Mouse (Mus musculus): ENCODE measurements at regions not wholly inside any gene's neighbourhood (a gene's known extent, or its start where the extent isn't known, plus 50 kb on each side); places are given as distances from the start of the nearest gene placed in this dataset.

DNA sequence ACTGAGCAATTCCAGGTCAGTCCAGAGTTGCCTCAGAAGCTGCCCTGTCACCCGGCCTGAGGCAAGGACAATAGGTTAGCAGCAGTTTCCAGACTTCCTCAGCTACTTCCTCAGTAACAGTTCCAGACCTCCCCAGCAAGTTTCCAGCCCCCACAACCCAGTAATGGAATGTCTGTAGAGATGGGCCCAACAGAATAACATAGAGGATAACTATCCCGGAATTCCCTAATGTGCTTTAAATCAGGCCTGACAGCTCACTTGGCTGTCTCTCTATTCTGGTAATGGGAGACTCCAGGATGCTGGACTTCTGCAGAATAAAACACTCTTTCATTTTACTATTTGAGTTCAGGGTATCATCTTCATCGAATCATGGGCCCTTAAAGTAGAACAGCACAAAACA, 268.4 kb upstream of the Tsc22d2 start:
- DNase-seq (ENCODE audit: extremely low read depth, low read depth): no peak

DNA sequence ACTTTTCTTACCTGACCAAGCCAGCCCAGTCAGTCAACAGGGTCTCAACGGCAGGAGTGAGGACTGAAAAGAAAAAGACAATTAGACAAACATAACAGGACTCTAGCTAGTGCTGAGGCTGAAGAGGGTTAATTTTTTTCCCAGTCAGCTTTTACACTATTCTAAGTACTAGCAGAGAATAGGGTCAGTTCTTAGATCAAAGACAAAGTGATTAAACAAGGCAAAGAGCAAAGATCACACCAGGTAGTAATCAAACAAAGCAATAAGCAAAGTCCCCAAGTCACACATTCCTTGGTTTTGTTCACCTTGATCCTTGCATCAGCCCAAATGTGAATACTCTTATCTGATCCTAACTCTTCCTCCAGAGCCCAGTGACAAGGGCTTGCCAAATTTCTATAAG, 267.8 kb upstream of the Tsc22d2 start:
- DNase-seq (ENCODE audit: extremely low read depth, low read depth): no peak

GRCm38 (mm10) chr3:58153141-58153540, 261.4 kb upstream of the Tsc22d2 start:
- no peak for DNase-seq (ENCODE audit: extremely low read depth, low read depth)

- DNase-seq (ENCODE audit: extremely low read depth, low read depth): no peak
Observed at GRCm38 (mm10) chr3:58153874-58154756, 260.4 kb upstream of the Tsc22d2 start.

DNA sequence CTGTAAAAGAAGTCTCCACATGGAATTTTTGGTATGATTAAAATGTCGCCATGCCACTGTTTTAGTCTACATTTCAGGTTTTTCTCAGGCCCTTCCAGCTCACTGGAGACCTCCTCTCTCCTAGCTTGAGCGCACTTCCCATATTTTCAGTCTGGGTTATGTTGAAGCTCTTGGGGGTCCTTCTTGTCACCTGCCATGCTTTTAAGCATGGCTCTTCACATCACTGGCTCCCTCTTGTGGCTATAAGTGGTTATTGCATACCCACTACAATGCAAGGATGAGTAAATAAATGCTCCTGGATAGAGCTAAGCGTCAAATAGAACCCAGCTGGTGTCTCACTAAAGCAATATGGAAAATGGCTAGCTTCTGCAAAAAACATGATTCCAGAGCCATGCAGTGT, 255.1 kb upstream of the Tsc22d2 start:
- peak; percentile 63 for DNase-seq (ENCODE audit: extremely low read depth, low read depth)

- no peak for DNase-seq (ENCODE audit: extremely low read depth, low read depth)
Observed at GRCm38 (mm10) chr3:58162238-58162637, 252.3 kb upstream of the Tsc22d2 start.

GRCm38 (mm10) chr3:58163806-58164205, 250.7 kb upstream of the Tsc22d2 start:
- DNase-seq (ENCODE audit: extremely low read depth, low read depth): peak; percentile 73

DNA sequence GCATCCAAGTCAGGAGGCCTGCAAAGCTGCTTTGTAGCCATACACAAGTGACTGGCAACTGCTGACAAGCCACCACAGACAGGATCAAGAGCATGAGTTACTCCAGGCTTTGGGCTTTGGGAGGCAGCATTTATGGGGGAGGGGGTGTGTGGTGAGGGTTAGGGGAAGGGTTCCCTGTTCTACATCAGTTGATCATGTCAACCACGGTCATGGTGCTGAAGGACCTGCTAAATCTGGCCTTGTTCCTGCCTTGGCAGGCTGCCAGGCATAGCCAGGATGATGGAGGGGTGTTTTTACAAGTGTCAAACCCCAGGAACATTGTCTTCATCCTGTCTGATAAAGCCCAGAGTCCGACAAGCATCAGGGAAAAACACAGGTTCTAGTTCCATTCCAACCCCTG, 247.9 kb upstream of the Tsc22d2 start:
- no peak for DNase-seq (ENCODE audit: extremely low read depth, low read depth)

DNA sequence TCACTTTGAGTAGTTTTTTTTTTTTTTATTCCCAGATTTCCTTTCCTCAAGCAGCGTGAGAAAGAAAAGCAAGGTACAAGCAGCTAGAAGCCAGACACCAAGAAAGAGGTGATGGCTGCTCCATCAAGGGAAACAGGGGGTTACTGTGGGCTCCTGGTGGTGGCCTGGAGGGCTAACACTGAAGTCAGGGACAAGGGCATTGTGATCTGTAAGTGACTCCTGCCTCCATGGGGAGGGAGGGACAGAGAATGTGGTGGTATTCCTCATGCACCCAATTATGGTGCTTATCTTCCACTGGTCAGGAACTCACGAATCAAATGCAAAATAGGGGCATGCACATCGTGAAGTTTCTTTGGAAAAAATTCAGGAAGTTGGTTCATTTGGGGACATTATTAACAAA, 247.4 kb upstream of the Tsc22d2 start:
- DNase-seq (ENCODE audit: extremely low read depth, low read depth): no peak

DNA sequence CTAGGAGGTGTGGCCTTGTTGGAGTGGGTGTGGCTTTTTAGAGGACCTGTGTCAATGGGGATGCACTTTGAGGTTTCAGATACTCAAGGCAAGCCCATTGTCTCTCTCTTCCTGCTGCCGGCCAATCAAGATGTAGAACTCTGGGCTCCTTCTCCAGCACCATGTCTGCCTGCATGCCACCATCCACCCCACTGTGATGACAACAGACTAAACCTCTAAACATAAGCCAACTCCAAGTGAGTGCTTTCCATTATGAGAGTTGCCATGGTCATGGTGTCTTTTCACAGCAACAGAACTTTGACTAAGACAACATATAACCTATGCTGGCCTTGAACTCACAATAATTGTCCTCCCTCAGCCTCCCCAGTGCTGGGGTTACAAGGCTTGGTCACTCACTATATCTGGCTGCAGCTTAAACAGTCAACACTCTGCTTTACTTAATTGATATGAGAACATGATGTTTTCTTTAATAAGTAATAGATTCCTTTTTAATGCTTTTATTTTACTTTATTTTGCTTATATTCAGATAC, 246.7 kb upstream of the Tsc22d2 start:
- no peak for DNase-seq (ENCODE audit: extremely low read depth, low read depth)

DNA sequence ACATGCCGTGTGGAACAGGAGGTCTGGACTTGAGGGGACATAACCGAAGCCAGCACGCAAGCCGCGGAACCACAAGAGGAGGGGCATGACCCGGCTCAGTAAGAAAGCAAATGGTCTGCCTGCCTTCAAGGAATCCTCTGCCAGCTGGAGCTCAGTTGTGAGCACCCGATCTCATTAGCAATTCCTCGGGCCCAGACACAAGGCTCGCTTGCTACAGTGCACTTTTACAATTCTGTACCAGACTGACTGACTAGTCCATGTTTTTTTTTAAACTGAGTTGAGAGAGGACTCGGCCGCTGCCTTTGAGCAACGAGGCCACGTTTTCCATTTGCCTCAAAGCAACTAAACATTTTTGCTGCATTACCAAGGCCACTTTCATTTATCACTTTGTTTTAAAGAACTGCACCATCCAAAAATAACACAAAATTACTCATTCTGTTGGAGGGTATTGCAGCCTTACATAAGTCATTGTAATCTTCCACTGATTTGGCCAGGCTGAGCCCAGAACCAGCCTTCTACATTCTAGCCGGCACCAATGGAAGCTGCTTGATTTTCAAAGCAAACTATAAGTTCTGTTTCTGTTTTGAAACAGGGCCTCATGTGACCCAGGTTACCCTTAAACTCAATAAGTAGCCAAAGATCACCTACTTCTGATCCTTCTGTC, 245.9 kb upstream of the Tsc22d2 start:
- DNase-seq (ENCODE audit: extremely low read depth, low read depth): no peak

GRCm38 (mm10) chr3:58169786-58170185, 244.7 kb upstream of the Tsc22d2 start:
- DNase-seq (ENCODE audit: extremely low read depth, low read depth): no peak

DNA sequence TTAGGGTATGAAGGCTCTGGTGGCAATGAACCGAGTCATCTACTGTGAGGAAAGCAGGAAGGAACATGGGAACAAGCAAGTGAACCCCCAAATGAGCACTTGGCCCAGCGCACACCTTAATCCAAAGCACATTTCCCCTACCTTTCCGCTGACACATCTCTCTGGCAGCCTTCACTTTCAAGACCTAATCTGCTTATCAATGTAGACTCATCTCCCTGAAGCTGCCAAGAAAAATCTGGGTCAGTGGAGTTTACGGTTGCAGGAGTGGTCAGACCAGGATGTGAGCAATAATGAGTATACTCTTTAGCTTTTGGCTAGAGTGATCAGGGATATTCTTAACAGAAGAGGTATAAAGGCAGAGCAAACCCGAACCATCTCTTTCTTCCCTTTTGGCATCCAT, 242.4 kb upstream of the Tsc22d2 start:
- DNase-seq (ENCODE audit: extremely low read depth, low read depth): no peak

- DNase-seq (ENCODE audit: extremely low read depth, low read depth): no peak
Observed at GRCm38 (mm10) chr3:58173821-58174220, 240.7 kb upstream of the Tsc22d2 start.

DNA sequence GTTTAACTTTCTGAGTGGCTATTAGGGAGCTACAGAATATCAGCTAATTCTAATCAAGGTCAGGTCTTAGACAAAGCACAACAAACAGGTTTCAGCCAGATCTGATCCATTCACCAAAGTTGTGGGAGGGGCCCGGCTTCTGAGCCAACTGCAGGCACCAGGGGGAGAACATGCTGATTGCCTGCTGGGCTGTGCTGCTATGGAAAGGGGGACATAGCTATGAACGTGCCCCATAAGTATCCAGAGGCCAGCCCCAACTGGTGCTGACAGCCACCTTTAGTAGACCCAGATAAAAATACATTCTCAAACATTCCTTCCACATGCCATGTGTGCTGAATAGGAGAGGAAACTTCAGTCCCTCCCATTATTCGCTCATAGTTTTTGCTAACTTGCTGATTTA, 232.8 kb upstream of the Tsc22d2 start:
- DNase-seq (ENCODE audit: extremely low read depth, low read depth): no peak

- no peak for DNase-seq (ENCODE audit: extremely low read depth, low read depth)
Observed at GRCm38 (mm10) chr3:58182299-58182698, 232.2 kb upstream of the Tsc22d2 start.

DNA sequence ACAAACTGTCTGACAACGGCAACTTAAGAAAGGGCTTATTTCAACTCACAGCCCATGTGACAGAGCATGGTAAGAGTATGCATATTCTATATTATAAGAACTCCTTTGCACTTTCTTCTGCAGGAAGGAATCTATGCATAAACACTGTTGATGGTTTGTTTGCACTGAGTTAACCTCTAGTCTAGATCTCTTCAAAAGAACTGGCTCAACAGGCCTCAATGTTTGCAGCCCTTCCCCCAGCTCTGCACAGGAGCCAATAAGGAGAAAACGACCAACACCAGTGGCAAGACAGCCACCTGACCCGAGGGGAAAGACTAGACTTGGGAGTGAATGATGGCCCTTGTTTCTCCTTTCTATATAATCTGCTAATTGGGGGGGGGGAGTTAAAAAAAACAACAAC, 231.2 kb upstream of the Tsc22d2 start:
- no peak for DNase-seq (ENCODE audit: extremely low read depth, low read depth)

- DNase-seq (ENCODE audit: extremely low read depth, low read depth): no peak
Observed at GRCm38 (mm10) chr3:58200462-58200861, 214.1 kb upstream of the Tsc22d2 start.

DNA sequence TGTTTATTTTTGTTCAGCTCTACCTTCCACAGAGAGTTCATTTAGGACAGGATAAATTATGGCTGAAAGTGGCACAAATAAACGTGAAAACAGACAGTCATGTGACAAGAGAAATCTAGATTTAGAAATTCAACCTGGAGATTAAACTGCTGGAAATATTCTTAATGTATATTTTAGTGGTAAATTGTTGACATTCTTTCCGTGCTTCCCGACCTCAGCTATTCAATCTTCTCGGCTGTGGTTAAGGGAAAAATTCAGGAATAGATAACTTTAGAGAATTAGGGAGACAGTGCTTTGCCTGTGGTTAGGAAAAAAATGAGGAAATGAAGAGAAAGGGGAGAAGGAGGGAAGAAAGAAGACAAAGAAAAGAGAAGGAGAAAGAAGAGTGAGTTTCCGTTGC, 211.7 kb upstream of the Tsc22d2 start:
- no peak for DNase-seq (ENCODE audit: extremely low read depth, low read depth)

GRCm38 (mm10) chr3:58203806-58204205, 210.7 kb upstream of the Tsc22d2 start:
- no peak for DNase-seq (ENCODE audit: extremely low read depth, low read depth)

- DNase-seq (ENCODE audit: extremely low read depth, low read depth): no peak
Observed at GRCm38 (mm10) chr3:58205526-58205925, 209.0 kb upstream of the Tsc22d2 start.

DNA sequence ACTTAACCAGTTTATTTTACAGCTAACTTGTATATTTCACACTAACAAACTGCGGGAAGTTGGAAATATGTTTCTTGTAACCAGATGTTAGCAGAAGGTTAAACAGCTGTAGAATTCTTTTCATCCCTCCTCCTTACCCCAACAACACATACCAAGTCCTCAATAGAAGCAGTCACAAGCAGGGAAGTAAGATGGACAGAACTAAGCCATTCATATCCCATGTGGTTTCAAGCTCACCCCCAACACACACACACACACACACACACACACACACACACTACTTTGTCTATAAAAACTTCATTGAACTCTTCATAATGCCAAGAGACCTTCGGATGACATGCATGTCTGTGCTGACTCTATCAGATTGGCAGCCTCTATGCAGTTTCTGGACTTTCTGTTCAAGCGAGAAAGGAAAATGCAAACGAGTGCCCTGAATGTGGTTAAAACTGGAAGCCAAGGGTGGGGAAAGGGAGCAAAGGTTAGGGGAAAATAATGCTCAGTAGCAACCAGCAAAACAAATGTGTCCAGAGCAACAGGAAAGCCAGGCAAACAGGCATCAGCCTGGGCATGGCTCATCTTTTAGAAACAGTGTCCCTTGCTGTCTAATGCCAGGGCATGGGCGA, 207.6 kb upstream of the Tsc22d2 start:
- no peak for DNase-seq (ENCODE audit: extremely low read depth, low read depth)

Data from MEL-GATA-1-ER (cell line).